Mouse (Mus musculus): ENCODE data around the gene Nedd9.
"Not testable (repeated sequence)": the region's sequence is repeated elsewhere in the genome, so short reads cannot be mapped to it uniquely, and the experiment has no call there.

Nedd9 gene

DNA sequence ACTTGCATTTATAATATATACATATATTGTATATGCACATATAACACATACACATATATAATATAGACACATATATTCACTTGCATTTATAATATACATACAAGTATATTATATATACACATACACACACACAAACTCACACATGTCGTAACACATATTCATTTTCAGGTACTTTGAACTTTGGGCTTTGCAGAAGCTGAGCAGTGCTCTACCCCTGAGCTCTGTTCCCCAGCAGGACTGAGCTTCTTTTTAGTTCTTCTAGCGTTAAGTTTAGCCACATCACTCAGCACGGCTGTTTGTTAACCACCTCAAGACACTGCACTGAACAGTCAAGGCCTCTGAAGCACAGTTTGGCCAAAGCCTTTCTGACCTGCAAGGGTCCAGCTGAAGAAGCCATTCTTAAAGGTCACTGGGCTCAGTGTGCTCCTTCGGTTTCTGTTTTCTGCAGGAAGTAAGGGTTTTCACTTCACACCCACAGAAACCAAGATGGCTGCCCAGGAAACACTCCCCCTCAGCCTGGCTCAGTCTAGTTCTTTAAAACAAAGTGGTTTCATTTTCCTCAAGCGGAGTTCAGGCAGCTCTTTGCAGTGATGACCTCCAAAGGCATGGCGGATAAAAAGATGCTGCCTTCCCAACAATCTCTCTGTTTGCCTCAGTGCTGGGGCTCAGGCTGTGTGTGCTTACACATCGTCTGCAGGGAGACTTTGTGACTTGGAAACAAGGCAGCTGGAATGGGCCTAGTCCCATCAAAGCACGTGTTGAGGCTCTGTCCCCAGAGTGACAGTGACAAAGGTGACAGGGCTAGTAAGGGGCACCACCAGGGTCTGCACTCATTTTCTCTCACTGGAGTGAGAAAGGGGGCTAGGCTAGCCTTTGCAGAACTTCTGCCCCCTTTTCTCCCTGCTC, 114.4 kb downstream of the Nedd9 start:
- no peak for DNase-seq (ENCODE audit: low spot score in 2 of 2)

DNA sequence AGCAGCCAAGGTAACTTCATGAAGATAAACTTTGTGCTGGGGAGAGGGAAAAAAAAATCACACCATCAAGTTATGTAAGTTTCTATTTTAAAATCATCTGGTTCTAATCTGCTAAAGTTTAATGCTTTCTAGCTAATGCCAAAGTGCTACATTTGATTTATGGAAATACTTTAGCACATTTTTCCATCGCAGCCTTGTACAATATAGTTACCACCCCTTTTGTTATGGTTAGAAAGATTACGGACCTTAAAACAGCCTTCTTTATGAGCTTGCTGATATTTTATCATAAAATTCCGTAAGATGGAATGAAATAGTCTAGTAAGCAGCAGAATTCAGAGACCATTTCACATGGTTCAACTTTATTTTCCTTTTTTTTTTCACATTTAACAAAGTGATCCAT, 115.6 kb downstream of the Nedd9 start:
- no peak for DNase-seq (ENCODE audit: low spot score in 2 of 2)

DNA sequence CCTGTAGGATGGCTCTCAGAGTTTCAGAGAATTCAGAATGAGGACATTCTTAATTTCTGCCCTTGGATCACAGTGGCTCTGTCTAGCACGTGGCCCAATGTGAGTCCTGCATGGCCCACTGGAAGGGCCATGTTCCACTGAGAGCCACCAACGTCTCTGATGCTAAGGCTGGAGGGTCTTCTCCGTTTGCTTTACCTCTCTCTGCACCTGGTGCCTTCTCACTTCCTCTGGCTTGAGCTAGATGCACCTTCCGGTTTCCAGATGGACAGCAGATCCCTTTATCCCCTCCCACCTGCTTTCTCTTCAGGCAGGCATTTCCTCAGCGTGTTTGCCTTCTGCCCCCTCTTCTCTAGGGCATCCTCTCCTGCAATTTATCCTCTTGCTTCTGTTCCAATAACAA, 118.5 kb downstream of the Nedd9 start:
- DNase-seq (ENCODE audit: low spot score in 2 of 2): no peak

DNA sequence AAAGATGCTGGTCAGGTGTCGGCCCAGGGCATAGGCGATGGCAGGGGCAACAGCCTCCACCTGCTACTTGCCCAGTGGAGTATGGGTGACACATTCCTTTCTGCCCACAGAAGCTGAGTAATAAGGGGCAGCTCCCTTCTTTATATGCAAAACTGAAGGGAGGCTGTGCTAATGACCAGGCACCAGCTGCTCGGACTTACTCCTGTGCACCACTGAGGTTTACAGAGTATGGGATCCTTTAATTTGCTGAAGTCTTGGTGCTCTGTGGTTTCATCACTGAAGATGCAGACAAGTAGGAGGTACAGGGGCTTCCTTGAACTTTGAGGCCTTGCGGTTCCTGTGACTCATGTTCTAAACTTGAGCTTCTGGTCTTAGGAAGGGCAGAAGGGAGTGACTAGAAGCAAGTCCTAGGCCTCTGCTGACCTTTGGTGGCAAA, 120.0 kb downstream of the Nedd9 start:
- no peak for DNase-seq (ENCODE audit: low spot score in 2 of 2)

DNA sequence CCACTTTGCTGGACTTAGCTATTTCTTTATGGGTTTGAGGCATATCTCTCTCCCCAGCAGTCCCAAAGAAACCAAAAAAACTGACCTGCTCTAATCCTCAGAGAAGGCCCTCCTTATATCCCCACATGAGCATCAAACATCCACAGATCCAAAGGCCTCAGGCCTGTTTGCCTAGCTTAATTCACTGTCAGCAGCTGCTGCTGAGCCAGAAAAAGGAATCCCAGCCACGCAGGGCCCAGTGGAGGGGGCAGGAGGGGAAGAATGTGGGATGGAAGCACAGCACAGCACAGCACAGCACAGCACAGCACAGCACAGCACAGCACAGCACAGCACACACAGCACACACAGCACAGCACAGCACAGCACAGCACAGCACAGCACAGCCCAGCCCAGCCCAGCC, 120.6 kb downstream of the Nedd9 start:
- not testable (repeated sequence) for DNase-seq (ENCODE audit: low spot score in 2 of 2)

DNA sequence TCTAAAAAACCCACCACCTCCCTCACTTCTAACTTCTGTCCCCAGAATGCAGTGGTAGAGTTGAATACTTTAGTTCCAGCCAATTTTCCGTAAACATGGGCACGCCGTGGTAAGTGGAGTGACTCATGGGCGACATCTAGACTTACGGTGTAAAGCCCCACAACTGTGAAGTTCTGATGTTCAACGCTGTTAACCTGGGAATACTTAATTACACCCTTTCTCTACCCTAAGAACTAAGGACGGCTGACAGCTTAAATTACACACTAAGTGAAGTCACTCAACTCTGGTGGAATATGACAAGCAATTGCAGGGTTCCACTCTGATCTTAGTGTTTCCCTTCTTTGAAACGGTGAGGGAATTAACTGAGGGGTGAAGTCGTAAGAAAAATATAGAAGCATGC, 122.9 kb downstream of the Nedd9 start:
- no peak for DNase-seq (ENCODE audit: low spot score in 2 of 2)

DNA sequence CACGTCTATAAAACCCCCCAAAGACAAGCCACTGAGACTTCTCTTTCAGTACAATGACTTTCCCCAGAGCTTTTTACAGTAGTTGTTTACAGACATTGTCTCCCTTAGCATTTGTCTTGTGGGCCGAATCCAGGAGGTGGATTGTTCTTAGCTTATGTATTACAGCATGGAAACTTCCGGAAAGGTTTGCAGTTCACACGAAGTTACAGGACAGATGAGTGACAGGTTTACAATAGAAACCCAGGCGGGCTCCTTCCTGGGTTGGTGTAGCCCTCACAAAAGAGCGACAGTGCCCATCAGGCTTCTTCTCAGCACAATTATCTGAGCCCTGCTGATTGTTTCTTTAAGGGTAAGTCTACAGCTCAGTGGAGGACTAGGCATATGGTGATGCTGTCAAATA, 124.3 kb downstream of the Nedd9 start:
- DNase-seq (ENCODE audit: low spot score in 2 of 2): no peak

DNA sequence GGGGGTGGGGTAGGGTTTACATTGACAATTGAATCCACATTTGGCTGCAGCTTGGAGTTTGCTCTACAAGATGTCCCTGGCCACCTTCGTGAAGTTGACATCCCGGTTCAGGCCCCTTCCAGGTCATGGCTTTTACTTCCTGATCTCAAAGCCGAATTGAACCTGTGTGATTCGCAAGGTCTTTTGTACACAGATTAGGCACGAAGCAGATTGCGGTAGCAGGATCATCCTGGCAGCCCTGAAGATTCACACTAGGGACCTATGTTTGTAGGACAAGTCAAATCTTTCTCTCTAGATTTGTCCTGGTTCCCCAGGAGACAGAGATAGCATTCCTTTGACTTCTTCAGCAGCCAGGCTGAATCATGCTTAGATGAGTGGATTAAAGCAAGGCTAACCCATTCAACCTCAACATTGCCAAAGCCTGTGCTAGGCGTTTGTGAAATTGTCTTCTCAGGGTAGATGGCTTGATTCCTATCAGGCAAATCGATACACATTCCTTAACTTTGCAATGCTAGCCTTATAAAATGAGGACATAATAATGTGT, 126.8 kb downstream of the Nedd9 start:
- no peak for DNase-seq (ENCODE audit: low spot score in 2 of 2)

DNA sequence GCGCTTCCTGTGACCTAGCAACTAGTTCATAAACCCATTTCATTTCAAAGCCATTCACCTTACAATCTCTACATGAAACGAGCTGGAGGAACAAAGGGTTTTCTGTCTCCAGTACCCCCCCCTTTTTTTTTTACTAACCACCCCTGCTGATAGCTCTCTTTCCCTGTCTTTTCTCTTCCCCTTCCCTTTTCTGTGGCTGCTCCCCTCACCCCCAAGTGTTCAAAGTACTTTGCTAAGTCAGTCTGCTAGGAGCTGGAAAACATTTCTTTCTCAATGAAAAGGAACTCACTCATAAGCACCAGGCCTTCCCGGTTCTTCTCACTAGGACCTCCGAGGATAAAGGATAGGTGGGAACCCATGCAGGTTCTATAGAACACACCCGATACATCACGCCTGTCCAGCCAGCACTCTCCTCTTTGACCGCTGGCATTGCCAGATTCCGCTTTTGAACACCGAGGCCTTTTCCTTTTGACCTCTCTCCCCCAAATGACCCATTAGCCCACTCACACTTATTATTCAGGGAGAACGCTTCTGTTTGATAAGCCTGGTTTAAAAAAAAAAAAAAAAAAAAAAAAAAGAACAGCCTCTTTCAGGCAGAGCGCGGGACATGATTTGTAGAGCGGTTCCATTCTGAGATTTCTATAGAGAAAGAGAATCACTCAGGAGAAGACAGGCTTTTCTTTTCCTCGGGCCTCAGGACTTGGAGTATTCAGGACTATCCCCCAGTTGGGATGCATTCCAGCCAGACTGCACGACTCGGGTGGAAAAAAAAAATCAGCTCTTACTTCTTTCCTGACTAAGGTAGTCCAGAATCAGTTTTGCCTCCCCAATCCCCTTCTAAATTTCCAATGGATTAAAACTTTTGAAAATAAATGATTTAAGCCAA, 127.6 kb downstream of the Nedd9 start:
- DNase-seq (ENCODE audit: low spot score in 2 of 2): no peak

DNA sequence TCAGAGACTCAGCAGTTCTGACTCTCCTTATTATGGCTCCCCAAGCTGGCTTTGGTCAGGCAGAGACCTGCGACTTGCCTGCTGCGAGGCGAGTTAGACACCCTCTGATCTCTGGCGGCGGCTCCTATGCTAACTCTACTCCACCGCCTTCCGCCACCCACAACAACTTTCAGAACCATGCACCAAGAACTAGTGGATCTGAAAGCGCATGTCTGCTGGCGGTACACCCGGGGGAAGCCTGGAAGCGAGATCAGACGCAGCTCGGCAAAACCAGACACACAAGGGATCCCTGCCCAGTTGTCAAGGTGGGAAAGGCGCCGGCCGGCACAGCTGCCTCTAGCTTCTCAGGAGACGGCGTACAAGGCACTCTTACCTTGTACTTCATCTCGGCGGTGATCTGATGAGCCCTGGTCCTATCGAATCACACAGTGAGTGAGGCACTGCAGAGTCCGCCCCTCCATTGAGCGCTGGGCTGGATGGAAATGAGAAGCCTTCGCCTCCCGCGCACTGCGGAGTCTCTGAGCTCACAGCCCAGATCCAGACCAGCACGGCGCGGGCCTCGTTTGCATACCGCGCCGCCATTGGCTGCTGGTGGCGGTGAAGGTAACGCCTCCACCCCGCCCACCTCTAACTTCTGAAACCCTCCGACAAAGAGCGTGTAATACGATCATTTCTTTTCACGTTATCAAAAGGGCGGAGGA, 128.5 kb downstream of the Nedd9 start:
- peak; percentile 93 to 95 for DNase-seq (ENCODE audit: low spot score in 2 of 2)

DNA sequence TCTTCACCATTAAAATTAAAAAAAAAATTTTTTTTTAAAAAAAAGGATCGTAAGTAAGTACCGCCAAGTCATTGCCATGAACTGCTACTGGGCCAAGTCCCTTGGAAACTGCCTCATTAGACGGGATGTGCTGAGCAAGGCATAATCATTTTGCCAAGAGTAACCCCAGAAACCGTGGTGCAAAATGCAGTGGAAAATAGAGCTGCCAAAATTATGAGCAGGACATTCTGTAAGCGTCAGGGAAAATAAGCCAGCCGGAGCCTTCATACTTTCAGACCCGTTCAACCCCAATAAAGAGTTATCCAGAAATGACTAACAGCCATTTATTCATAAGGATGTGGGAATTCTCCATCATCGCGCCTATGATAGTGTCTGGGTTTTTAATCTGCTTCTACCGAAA, 129.2 kb downstream of the Nedd9 start:
- no peak for DNase-seq (ENCODE audit: low spot score in 2 of 2)

DNA sequence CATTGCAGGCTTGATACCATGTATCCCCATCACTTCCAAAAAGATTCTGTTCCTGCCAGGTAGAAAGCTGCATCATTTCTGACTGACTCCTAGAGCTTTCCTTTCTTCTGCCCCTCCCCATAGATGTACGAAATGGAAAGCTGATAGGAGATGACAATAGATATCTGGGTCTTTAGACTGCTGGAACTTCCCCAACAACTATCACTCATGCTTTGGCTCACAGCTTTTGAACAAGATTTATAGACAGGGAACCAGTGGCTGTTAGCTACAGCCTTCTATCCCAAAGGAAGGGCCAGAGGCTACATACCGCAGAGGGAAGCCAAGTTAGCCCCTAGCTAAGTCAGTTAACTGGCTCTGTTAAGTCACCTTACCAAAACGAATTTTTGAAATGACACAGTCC, 129.6 kb downstream of the Nedd9 start:
- DNase-seq (ENCODE audit: low spot score in 2 of 2): no peak

DNA sequence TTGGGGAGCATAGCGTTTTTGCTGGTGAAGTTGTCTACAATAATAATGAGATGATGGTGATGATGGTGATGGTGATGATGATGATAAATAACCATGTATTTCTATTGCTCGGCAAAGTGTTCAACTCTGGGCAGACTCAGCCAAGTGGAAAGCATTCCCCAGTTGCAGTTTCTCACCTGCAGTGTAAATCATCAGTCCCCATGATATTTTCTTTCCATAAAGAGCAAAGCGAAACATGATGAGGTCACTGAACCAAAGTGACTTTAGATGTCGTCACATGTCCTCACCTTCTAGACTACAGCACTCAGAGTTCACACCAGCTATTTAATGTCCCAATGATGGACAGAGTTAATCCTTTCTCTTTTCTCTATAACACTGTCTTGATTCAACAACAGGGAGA, 130.0 kb downstream of the Nedd9 start:
- DNase-seq (ENCODE audit: low spot score in 2 of 2): no peak

DNA sequence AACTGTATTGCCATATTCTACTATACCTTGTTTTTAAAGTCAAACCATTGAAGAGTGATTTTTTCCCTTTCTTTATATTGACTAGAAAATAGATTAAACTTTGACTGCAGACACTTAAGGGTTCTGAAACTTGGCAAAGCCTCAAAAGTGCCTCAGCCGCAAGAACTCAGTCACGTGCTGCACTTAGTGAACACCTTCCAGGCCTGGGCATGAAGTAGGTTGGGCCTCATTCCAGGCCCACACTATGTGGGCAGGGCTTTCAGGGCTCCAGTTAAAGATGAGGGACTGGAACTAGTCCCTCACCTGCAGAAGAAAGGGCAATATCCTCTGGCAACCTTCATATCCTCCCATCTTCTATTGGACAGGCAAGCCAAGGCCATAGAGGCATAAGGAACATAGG, 131.6 kb downstream of the Nedd9 start:
- DNase-seq (ENCODE audit: low spot score in 2 of 2): no peak

DNA sequence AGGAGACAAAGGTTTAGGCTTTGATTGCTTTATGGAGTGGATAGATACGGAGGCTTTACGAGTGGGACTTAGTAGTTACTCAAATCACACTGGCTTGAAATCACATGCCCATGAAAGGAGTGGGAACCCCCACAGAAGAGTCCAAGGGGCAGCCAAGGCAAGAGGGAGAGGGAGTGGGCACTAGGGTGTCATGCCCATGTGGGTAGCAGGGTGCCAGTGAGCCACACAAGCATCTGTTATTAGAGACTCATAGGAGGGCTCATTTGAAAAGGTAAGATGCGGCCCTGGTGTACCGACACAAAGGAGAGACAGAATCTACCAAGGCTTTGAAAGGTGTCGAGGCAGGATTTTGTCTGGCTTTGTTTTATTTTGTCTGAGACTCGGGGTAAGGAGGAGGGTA, 132.6 kb downstream of the Nedd9 start:
- DNase-seq (ENCODE audit: low spot score in 2 of 2): no peak

DNA sequence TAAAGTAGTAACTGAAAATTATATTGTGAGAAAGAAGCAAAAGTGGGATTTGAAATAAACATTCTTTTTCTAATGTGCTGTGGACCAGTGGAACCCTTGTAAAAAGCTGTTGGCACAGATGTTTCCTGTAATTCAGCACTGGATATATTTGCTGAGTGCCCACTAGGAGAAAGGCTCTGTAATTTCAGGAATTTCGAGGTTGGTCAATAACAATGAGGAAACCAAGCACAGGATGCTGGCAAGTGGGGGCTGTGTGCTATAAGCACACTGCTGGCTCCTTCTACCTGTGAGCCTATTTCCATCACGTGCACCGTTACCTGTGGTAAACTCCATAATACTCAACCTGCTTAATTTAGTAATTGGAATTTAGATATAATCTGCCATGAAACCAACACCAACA, 133.5 kb downstream of the Nedd9 start:
- DNase-seq (ENCODE audit: low spot score in 2 of 2): no peak

DNA sequence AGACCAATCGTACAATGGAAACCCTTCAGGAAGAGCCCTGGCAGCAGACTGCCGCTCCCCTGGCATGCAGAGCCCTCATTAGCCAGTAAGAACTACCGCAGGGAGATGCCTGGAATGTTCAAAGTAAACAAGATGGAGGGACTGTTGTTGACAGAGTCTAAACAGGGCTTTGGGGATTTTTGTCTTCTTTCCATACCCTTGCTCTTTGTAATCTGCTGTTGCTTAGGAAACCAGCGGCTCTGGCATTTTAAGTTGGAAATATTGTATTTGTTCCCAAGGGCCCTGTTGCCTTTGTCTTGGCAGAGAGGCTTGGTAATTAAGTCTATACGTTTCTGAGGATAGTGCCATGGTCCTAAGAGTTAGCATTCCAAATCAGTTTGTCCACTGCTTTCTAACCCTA, 134.8 kb downstream of the Nedd9 start:
- DNase-seq (ENCODE audit: low spot score in 2 of 2): no peak

DNA sequence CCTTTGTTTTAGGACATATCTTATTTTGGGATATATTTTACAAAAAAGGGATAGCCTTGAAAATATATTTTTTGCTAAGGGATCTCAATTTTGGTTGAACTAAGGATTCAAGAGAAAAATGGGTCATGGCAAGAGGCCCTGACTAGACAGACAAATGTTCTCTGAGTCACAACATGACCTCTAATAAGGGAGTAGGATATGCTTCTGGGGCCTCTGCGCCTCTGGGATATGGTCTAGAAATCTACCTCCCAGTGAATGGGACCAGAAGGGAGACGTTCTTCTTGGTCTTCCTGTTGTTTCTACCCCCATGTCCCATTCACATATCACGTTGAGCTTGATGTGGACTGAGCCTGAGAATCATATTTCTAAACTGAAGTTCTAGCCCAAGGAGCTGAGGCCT, 136.6 kb downstream of the Nedd9 start:
- DNase-seq (ENCODE audit: low spot score in 2 of 2): no peak

DNA sequence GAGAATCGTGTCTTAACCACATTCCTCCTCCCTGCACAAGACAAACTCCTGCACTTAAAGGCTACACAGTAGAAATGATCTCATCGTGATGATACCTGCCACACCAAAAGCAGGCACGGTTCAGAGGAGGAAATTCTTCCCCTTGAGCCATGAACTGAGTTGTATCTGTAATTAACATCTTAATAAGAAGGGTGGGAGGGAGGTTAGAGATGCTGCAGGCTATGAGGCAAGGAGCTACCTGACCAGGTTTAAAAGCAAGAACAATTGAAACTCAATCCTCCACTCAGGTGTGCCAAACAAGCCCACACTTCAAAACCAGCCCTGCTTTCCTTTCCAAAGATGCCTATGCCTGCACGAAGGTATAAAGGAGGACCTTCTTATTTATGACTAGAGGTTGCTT, 137.4 kb downstream of the Nedd9 start:
- no peak for DNase-seq (ENCODE audit: low spot score in 2 of 2)

DNA sequence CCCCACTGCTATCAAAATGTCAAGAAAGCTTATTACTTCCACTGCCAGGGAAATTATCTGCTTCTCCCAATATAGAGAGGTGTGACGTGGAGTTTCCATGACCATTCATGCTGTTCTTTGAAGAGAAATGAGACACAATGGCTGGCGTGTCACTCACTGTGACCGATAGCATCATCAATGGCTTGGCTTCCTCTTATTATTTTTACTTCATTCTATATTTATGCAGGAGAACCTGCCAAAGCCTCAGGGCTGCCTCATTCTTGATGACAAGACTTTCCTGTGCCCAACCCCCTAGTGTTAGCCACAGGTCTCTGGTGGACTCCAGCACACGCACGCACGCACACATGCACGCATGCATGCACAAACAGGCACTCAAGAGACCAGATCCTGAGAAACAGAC, 141.4 kb downstream of the Nedd9 start:
- no peak for DNase-seq (ENCODE audit: low spot score in 2 of 2)

DNA sequence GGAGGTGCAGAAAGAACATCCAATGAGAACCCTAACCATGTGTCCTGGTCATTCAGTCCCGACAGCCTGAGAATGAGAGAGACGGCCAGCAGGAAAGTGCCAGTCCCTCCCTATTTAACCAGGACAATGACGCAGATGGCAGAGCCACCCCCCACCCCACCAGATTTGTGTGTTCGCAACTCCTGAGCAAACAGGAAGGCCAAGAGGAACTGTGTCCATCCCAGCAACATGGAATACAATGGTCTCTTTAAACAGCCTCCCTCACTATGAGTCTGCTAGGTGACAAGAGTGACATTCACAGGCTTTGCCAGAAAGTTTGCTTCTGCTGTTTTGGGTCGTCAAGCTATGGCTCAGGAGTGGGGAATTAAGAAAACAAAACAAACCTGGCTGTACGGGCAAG, 141.9 kb downstream of the Nedd9 start:
- DNase-seq (ENCODE audit: low spot score in 2 of 2): no peak

DNA sequence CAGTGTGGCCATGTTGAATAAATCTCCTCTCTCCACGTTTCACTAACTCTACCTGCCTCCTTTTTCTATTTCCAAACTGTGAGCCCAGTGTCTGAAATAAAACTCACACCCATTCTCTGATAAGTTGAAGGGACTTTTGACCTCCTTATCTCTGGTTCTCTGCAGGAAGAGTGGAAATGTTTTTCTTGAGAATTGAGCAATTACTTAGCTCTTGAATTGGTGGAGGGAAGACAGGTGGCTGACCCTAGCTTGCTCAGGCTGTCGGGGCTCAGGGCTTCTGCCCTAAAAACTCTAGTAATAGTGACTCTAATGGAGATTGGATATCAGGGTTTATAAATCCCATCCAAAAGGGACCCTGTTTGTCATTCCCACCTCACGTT, 143.3 kb downstream of the Nedd9 start:
- no peak for DNase-seq (ENCODE audit: low spot score in 2 of 2)
